Mouse (Mus musculus) erythroblast, embryonic 14.5 days (primary cell): ENCODE results near the gene Smarcd1.

Source experiments
- GATA1 ChIP-seq: IDR thresholded peaks from 2 replicates; pipeline ENCODE4 v1.6.1; 2012; ENCODE audit warnings: low read length, inconsistent platforms, mixed read lengths
- TAL1 ChIP-seq: IDR thresholded peaks from 3 replicates; pipeline ENCODE4 v1.6.1; 2012; ENCODE audit warnings: low read length, inconsistent platforms, mixed read lengths

DNA sequence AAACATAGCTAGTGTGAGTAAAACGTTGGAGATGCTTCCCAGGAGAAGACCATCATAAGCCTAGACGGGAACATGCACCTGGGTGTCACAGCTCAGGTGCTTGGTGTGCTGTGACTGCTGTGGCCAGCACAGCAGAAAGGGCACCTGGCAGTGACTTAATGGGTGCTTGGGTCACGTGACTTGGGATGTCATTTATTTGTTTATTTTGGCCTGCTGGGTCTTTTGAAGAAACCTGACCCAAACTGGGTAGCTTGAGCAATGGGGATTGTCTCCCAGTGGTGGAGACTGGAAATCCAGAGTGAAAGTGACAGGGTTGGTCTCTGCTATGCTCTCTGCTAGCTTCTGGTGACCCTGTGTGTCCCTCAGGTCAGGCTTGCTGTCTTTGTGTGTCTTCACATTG, 9.6 kb downstream of the Smarcd1 start:
- TF ChIP-seq TAL1 (no peak), GATA1 (no peak)
